Mouse (Mus musculus) forebrain, embryonic 14.5 days (tissue): ENCODE measurements around the gene Ccdc83. TPM values are rescaled to one million over a fixed set of nuclear protein-coding genes. Genes with fewer than 3 reads are reported as not detected.
"Not testable (repeated sequence)": the region's sequence is repeated elsewhere in the genome, so short reads cannot be mapped to it uniquely, and the experiment has no call there.

Experiments used
- ATAC-seq: fragments of 200-750 bp; cut with Nextera tagmentation; 2 replicates; pipeline ENCODE4 v1.8.0; 2017; ENCODE audit warnings: mild to moderate bottlenecking, moderate library complexity
- DNase-seq: peaks from one replicate; pipeline ENCODE4 v3.0.0-alpha.2; 2015; ENCODE audit warnings: low spot score
- H3K27ac ChIP-seq: fragments of 300-500 bp; sonication (generic); 2 replicates; pipeline ENCODE4 v1.5.1; 2014; ENCODE audit warnings: low read depth, mild to moderate bottlenecking, control low read depth, low read length, moderate library complexity
- H3K27me3 ChIP-seq: fragments of 300-500 bp; sonication (generic); replicated peaks from 2 replicates; pipeline ENCODE4 v1.6.1; 2014; ENCODE audit warnings: low read length, control low read depth, mixed read lengths; ENCODE audit not compliant: control insufficient read depth, insufficient read depth
- H3K36me3 ChIP-seq: fragments of 300-500 bp; sonication (generic); 2 replicates; pipeline ENCODE4 v1.6.1; 2014; ENCODE audit warnings: low read length, control low read depth; ENCODE audit not compliant: control insufficient read depth, insufficient read depth
- H3K4me1 ChIP-seq: fragments of 300-500 bp; sonication (generic); 2 replicates; pipeline ENCODE4 v1.6.1; 2014; ENCODE audit warnings: antibody characterized with exemption, low read length, control low read depth; ENCODE audit not compliant: control insufficient read depth, insufficient read depth
- H3K4me2 ChIP-seq: fragments of 300-500 bp; sonication (generic); 2 replicates; pipeline ENCODE4 v1.6.1; 2014; ENCODE audit warnings: mild to moderate bottlenecking, control low read depth, low read length
- H3K4me3 ChIP-seq: fragments of 300-500 bp; sonication (generic); 2 replicates; pipeline ENCODE4 v1.5.1; 2014; ENCODE audit warnings: low read depth, low read length, control low read depth
- H3K9ac ChIP-seq: fragments of 300-500 bp; sonication (generic); 2 replicates; pipeline ENCODE4 v1.6.1; 2014; ENCODE audit warnings: mild to moderate bottlenecking, low read length, control low read depth, moderate library complexity
- H3K9me3 ChIP-seq: fragments of 300-500 bp; sonication (generic); replicated peaks from 2 replicates; pipeline ENCODE4 v1.6.1; 2016; ENCODE audit warnings: low read length, control low read depth, mixed read lengths; ENCODE audit not compliant: control insufficient read depth
- WGBS: fragments of 180-500 bp; shearing (Covaris S2); extraction: QIAGEN DNeasy Blood & Tissue Kit; methylation state at CpG from one replicate; pipeline ENCODE4 v1.1.7; 2014; 5-methylcytosine and 5-hydroxymethylcytosine counted together
- polyA plus RNA-seq: library from polyadenylated mRNA; unstranded; fragments of >200 nt; fragmentation: Nextera tagmentation; extraction: Ambion mirVana; gene quantifications from 2 replicates; pipeline ENCODE4 v1.2.1, GENCODE M21; 2014

The Ccdc83 gene
- polyA plus RNA-seq, 1 experiment from 2014 or later = not detected

- H3K27ac ChIP-seq = no peak overlapping the region
- H3K27me3 ChIP-seq = no peaks in the 10 kb centered on the region
- H3K4me1 ChIP-seq = no peaks in the 10 kb centered on the region
- no peak for ATAC-seq
- H3K9me3 ChIP-seq = no peaks in the 10 kb centered on the region
- WGBS = 66% methylated on average over 4 of the region's 4 CpGs
- DNase-seq = no peak
- H3K4me2 ChIP-seq = no peak overlapping the region
- no peaks in the 10 kb centered on the region for H3K36me3 ChIP-seq
- no peak overlapping the region for H3K9ac ChIP-seq
- H3K4me3 ChIP-seq = no peak overlapping the region
Measured at GRCm38 (mm10) chr7:90233921-90234320, 31.7 kb downstream of the Ccdc83 start.

DNA sequence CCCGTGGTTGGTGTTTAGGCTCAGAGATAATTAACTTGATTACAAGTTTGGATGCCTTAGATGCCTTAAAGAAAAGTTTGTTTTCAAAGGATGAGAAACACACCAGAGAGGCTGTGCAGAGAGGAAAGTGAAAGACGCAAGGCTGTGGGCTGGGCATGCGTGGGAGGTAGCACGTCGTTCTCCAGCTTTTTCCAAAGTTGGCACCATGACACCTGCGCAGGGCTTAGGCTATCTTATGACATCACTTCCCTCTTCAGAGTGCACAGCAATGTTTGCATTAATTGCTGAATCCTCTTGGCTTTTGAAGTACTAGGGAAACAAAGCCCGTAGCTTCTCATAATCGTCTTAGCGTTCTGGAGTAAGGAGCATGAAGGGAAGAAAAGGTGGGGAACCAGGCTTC, 34.1 kb downstream of the Ccdc83 start:
- H3K27ac ChIP-seq = no peak overlapping the region
- no peaks in the 10 kb centered on the region for H3K9me3 ChIP-seq
- no peak overlapping the region for H3K4me3 ChIP-seq
- no peaks in the 10 kb centered on the region for H3K27me3 ChIP-seq
- no peaks in the 10 kb centered on the region for H3K36me3 ChIP-seq
- H3K9ac ChIP-seq = no peak overlapping the region
- no peak overlapping the region for H3K4me2 ChIP-seq
- H3K4me1 ChIP-seq = no peaks in the 10 kb centered on the region
- 64% methylated on average over 9 of the region's 9 CpGs for WGBS
- ATAC-seq (no peak), DNase-seq (no peak)

GRCm38 (mm10) chr7:90228884-90229283, 36.7 kb downstream of the Ccdc83 start:
- not testable (repeated sequence) for DNase-seq, H3K9me3 ChIP-seq, H3K36me3 ChIP-seq, ATAC-seq, H3K4me1 ChIP-seq, H3K27ac ChIP-seq, H3K27me3 ChIP-seq, H3K9ac ChIP-seq, H3K4me2 ChIP-seq, H3K4me3 ChIP-seq

DNA sequence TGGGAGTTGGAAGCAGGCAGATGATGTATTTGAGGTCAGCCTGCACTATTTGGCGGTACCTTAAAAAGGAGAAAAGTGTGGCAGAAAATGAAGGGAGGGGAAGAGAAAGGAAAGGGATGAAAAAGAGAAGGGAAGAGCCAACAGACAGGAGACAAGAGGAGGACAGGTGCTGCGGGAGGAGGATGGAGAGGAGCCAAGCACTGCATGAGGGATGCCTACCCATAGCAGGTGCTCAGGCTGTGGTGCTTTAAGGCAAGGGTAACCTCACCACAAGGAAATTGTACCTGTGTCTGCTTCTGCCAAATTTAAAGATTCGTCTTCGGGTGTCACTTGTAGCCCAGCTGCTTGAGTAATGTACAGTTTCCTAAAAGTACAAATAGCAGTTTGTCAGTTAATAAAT, 37.5 kb downstream of the Ccdc83 start:
- Histone ChIP-seq H3K9ac (no peak overlapping the region), H3K36me3 (no peaks in the 10 kb centered on the region), H3K27me3 (no peaks in the 10 kb centered on the region), H3K4me2 (no peak overlapping the region), H3K9me3 (no peaks in the 10 kb centered on the region), H3K27ac (no peak overlapping the region), H3K4me3 (no peak overlapping the region), H3K4me1 (no peaks in the 10 kb centered on the region)
- DNase-seq (no peak), ATAC-seq (no peak)
- 87% methylated on average over 4 of the region's 4 CpGs for WGBS

GRCm38 (mm10) chr7:90221487-90221886, 44.1 kb downstream of the Ccdc83 start:
- Histone ChIP-seq H3K36me3 (no peaks in the 10 kb centered on the region), H3K9me3 (no peaks in the 10 kb centered on the region), H3K27me3 (no peaks in the 10 kb centered on the region), H3K27ac (no peak overlapping the region), H3K4me3 (no peak overlapping the region), H3K4me2 (no peak overlapping the region), H3K4me1 (no peaks in the 10 kb centered on the region), H3K9ac (no peak overlapping the region)
- no peak for ATAC-seq
- no peak for DNase-seq
- WGBS = 82% methylated on average over 2 of the region's 2 CpGs

- WGBS = 95% methylated on average over 5 of the region's 5 CpGs
- Histone ChIP-seq H3K27me3 (no peaks in the 10 kb centered on the region), H3K36me3 (no peaks in the 10 kb centered on the region), H3K9me3 (no peaks in the 10 kb centered on the region), H3K27ac (no peak overlapping the region), H3K9ac (no peak overlapping the region), H3K4me2 (no peak overlapping the region), H3K4me1 (no peaks in the 10 kb centered on the region), H3K4me3 (no peak overlapping the region)
- ATAC-seq (no peak), DNase-seq (no peak)
Measured at GRCm38 (mm10) chr7:90218122-90218521, 47.5 kb downstream of the Ccdc83 start.

DNA sequence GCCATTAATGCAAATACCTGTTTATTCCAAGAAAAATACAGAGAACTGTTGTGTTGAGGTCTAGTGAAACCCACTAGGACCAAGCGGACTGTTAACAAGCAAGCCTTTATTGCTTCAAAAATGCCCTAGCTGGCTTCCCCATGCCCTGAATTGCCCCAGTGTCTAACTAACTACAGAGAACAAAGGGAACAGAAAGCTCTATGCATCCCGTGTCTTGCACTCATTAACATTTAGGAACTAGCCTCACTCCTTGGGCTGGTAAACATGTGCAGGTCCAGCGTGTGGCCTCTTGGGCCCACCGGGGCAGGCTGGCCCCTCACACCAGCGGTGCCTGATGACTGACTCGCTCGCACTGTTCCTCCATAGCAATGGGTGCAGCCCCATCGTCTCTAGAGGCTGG, 49.1 kb downstream of the Ccdc83 start:
- Histone ChIP-seq H3K9ac (no peak overlapping the region), H3K4me2 (no peak overlapping the region), H3K27me3 (no peaks in the 10 kb centered on the region), H3K36me3 (no peaks in the 10 kb centered on the region), H3K9me3 (no peaks in the 10 kb centered on the region), H3K4me3 (no peak overlapping the region), H3K27ac (no peak overlapping the region), H3K4me1 (no peaks in the 10 kb centered on the region)
- ATAC-seq (peak; percentile 61), DNase-seq (peak; percentile 41)
- WGBS = 22% methylated on average over 8 of the region's 8 CpGs

GRCm38 (mm10) chr7:90210947-90211346, 54.6 kb downstream of the Ccdc83 start:
- H3K4me1 ChIP-seq = no peaks in the 10 kb centered on the region
- no peak overlapping the region for H3K9ac ChIP-seq
- H3K27ac ChIP-seq = no peak overlapping the region
- H3K4me3 ChIP-seq = no peak overlapping the region
- no peak for DNase-seq
- H3K27me3 ChIP-seq = no peaks in the 10 kb centered on the region
- H3K4me2 ChIP-seq = no peak overlapping the region
- no peak for ATAC-seq
- no peaks in the 10 kb centered on the region for H3K9me3 ChIP-seq
- H3K36me3 ChIP-seq = peaks cover 21% of the 10 kb centered on the region

DNA sequence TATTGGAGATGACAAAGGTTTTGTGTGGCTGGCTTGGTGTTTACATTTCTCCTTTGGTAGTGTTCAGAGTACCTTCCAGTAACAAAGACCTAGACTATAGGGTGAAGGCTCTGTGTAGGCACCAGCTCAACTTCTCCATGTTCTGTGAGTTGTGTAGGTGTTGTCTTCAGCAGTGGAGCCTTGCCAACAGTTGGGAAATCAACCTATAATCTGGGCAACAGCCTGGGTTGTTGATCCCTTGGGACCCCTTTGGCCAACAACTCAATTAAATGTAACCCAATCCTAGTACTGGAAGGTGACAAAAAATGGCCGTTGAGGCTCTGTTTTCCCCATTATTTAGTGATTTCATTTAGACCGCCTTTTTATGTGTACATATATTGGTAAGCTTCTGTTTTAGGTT, 55.5 kb downstream of the Ccdc83 start:
- Histone ChIP-seq H3K9ac (no peak overlapping the region), H3K4me3 (no peak overlapping the region), H3K9me3 (no peaks in the 10 kb centered on the region), H3K27me3 (no peaks in the 10 kb centered on the region), H3K4me2 (no peak overlapping the region), H3K4me1 (no peaks in the 10 kb centered on the region), H3K36me3 (peaks cover 21% of the 10 kb centered on the region), H3K27ac (no peak overlapping the region)
- DNase-seq (no peak), ATAC-seq (no peak)
- 87% methylated on average over 2 of the region's 2 CpGs for WGBS

DNA sequence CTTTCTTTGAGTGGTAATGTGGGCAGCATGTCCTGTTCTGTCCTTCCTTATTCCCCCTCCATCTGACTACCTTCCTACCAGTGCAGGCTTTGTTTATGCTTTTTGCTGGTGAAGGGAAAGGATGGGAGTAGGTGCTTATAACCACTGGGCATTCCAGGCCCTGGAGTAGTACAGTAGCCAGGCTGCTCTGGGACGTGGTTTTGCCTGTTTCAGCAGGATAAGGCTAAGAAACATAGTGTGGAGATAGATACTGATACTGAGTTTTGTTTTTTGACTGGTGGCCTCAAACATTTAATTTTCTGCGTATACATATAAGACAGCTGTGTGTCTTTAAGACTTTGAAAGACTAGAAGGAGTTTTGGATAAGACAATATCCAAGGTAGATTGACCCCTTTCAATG, 61.7 kb downstream of the Ccdc83 start:
- no peak for ATAC-seq
- no peak overlapping the region for H3K4me2 ChIP-seq
- no peak overlapping the region for H3K9ac ChIP-seq
- H3K4me3 ChIP-seq = no peak overlapping the region
- H3K9me3 ChIP-seq = no peaks in the 10 kb centered on the region
- H3K27ac ChIP-seq = no peak overlapping the region
- no peaks in the 10 kb centered on the region for H3K27me3 ChIP-seq
- WGBS = 94% methylated on average over 2 of the region's 2 CpGs
- H3K4me1 ChIP-seq = no peaks in the 10 kb centered on the region
- H3K36me3 ChIP-seq = peaks cover 32% of the 10 kb centered on the region
- no peak for DNase-seq
